Mouse (Mus musculus) lung, adult 18-20 months (tissue): Measurements from ENCODE around the gene Zfp629.

Experiments used
- DNase-seq, 2 experiments: peaks; one replicate each; pipeline ENCODE4 v3.0.0; 2022; ENCODE audit warnings: mixed read lengths in 2 of 2

Zfp629 gene

DNA sequence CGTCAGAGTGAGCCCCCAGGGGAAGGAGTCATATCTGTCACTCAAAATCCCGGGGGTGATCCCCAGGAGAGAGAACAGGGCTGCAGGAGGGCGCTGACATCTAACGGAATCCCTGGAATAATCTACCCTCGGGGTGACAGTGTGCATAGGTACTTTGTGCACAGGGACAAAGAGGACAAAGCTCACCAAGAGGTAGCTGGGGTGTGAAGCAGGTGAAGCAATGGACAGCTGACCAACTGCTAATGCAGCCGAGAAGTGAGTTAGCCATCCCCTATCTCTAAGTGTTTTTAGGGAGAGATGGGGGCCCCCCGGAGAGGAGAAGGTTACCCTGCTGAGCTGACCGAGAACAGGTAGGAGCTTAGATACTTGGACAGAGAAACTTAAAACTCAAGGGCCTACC lies 1.5 kb downstream of the Zfp629 start:
- no peak for DNase-seq

GRCm38 (mm10) chr7:127613501-127613900 lies 2.1 kb downstream of the Zfp629 start:
- no peak for DNase-seq

- DNase-seq: no peak
Measured at GRCm38 (mm10) chr7:127611561-127611960, 4.0 kb downstream of the Zfp629 start.

GRCm38 (mm10) chr7:127611011-127611410 lies 4.6 kb downstream of the Zfp629 start:
- no peak for DNase-seq

DNA sequence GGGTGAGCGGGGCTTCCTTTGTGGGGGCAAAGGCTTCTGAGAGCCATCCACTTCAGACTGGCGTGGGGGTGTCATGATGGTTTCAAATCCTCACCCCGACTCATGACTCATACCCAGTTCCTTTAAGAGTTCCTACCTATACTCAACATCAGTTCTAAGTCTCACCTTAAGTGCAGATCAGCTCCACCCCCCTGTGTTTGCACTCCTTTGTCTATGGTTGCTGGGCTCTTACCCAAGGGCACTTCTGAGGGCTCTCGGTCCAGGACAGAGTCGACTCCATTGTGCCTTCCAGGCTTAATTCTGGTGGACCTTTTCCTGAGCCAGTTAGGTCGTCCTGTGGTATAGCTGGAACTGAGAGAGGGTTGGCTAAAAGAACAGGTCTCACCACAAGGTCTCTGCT lies 8.4 kb downstream of the Zfp629 start:
- peak; percentile 81 to 88 for DNase-seq

DNA sequence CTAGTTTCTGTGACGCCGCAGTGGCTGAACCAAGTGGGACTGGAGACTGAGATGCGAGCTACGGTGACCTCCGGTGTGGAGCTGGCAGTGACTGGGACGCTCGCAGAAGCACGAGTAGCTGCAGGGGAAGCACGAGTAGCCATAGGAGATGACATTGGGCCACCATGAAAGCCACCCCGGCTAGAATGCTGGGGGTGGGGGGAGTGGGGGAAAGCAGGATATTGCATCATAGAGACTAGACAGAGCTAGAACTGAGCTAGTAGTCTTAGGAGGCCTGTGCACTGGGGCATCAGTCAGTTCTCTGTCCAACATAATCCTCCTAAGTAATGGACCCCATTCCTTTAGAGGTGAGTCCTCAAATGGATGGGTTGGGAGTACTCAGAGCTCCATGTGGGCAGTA lies 11.3 kb downstream of the Zfp629 start:
- no peak for DNase-seq

GRCm38 (mm10) chr7:127602903-127603302 lies 12.7 kb downstream of the Zfp629 start:
- DNase-seq: no peak

DNA sequence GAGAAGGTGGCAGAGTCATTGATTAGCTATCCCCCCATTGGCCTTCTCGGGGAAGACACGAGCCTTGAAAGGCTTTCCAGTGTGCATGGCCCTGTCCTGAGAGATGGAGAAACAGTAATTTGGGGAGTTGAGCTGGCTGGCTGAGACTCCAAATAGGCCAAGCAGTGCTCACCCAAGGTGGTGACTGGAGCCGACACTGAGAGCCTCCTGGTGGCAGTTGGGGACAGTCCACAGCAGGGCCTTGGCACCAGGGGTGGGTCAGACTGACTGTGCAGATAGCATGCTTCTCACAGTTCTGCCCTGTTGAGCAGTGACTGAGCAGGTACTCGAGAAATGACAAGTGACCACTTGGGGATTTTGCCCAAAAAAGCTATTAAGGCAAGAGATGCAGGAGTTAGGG lies 13.9 kb downstream of the Zfp629 start:
- DNase-seq: no peak

DNA sequence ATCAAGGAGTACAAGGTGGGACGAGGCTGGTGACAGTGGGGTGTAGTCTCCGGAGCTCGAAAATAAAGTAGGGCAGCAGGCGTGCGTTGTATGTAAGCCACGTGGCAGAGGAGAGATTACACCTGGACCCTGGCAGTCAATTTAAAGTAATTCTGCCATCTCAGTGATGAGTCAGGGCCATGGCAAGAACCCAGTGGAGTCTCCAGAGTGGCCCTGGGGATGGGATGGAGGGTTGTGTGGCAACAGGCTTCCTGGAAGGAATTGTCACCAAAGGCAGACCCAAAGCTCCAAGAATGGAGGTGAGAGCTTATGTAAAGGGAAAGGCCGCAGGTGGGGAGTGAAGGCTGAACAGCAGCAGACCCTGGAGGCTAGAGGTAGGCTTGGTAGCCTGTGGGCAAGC lies 15.0 kb downstream of the Zfp629 start:
- no peak for DNase-seq

- DNase-seq: no peak
Measured at GRCm38 (mm10) chr7:127596747-127597146, 18.9 kb downstream of the Zfp629 start.

GRCm38 (mm10) chr7:127592575-127592974 lies 23.0 kb downstream of the Zfp629 start:
- no peak for DNase-seq

DNA sequence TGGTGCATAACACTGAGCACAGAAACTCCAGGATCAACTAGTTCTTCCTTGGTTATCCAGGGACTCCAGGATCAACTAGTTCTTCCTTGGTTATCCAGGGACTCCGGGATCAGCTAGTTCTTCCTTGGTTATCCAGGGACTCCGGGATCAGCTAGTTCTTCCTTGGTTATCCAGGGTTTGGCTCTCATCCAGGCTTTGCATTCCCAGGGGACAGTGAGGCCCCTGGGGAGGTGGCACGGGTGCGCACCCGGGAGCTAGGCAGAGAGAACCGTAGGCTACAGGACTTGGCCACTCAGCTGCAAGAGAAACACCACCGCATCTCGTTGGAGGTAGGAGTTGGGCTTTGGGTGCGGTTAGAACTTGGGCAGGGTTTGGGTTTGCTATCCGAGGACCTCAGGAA lies 24.5 kb downstream of the Zfp629 start:
- no peak for DNase-seq

GRCm38 (mm10) chr7:127589637-127590036 lies 26.0 kb downstream of the Zfp629 start:
- DNase-seq: no peak

- no peak for DNase-seq
Measured at GRCm38 (mm10) chr7:127588901-127589300, 26.7 kb downstream of the Zfp629 start.

DNA sequence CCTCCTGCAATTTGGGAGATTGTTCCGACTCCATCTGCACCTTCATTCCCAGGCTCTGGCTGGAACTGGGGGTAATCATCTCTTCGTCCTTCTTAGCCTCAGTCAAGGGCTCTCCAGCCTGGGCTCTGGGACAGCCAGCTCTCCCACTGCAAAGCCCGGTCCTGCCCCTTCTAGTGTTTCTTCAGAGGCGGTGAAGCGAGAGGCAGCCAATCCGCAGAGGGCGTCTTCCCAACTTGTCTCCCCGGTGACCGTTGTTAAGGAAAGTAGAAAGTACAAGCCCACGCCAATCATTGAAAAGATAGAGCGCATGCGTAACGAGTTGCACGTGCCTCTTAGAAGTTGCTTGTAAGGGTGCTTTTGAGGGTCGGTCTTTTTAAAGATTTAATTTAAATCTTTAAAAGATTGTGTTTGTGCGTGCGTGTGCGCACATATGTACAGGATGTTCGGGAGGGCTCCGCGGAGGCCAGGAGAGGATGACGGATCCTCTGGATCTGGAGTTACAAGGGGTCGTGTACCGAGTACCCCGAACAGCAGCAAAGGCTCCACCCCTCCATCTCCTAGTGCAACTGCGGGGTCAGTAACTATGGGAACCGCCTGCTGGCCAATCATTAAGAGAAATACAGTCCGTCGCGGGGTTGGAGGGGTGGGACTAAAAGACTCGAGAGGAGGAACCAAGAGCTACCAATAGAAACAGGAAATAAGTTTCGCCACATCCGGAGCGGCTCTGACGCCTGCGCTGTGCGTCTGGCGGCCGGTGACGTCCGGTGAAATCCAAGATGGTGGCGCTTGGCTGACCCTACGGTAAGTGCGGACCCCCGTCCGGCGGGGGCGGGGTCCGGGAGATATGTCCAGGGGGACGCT lies 27.4 kb downstream of the Zfp629 start, which contains the start of the genes Ccdc189 and Rnf40:
Gene Ccdc189 (minus strand): TSS at position 585 of the 861 bp plus-strand sequence.
Gene Rnf40 (plus strand): TSS at position 757 of the 861 bp plus-strand sequence.
- DNase-seq: peak; percentile 97 to 98

DNA sequence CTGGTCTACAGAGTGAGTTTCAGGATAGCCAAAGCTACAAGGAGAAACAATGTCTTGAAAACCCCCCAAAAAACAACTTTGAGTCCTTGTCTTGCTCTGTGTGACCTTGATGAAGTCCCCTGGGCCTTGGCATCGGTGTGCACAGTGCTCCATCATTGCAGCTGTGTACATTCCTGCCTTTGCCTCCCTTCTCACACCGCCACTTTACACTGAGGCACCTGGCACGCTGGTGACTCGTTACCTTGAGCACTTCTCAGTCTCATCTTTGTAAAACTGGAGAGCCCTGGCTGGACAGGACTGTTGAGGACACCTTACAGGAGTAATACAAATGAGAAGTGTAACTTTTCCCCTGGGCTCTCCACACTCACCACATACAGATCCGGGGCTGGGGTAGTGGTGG lies 28.4 kb downstream of the Zfp629 start:
- DNase-seq: no peak

GRCm38 (mm10) chr7:127586149-127586548 lies 29.4 kb downstream of the Zfp629 start:
- DNase-seq: no peak

GRCm38 (mm10) chr7:127585031-127585430 lies 30.6 kb downstream of the Zfp629 start:
- DNase-seq: peak; percentile 50 to 72

DNA sequence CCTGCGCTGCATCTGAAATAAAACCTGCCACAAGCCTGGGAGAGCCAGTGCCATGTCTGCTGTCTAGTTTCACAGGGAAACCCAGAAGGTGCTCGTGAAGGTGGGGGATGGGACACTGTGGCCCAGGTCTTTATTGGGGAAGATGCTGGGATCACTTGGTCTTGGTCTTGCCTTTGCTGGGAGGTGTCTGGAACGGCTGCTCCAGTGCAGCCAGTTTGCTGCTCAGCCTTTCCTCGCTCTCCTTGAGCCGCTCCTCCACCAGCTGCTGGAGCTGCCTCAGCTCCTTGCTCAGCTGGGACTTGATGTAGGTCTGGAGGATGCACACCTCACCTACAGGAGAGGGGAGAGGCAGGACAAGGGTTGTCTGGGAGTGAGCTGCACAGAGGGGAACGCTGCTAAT lies 32.3 kb downstream of the Zfp629 start:
- DNase-seq: no peak

DNA sequence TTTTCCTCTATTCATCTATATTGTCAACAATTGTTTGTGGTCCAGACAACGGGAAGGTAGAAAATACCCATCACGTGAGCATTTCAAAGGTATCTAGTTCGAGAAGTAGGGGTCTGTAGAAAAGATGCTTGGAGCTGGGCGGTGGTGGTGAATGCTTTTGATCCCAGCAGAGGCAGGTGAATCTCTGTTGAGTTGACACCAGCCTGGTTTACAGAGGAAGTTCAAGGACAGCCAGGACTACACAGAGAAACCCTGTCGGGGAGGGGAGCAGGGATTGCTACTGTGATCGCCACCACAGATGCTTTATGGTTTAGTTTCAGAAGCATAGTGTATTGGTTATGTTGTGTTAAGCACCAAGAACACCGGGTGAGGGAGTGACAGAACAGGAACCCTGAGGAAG lies 41.5 kb downstream of the Zfp629 start:
- no peak for DNase-seq

GRCm38 (mm10) chr7:127573503-127574008 lies 42.0 kb downstream of the Zfp629 start:
- DNase-seq: peak in 1 of 2 experiments; percentile 10

DNA sequence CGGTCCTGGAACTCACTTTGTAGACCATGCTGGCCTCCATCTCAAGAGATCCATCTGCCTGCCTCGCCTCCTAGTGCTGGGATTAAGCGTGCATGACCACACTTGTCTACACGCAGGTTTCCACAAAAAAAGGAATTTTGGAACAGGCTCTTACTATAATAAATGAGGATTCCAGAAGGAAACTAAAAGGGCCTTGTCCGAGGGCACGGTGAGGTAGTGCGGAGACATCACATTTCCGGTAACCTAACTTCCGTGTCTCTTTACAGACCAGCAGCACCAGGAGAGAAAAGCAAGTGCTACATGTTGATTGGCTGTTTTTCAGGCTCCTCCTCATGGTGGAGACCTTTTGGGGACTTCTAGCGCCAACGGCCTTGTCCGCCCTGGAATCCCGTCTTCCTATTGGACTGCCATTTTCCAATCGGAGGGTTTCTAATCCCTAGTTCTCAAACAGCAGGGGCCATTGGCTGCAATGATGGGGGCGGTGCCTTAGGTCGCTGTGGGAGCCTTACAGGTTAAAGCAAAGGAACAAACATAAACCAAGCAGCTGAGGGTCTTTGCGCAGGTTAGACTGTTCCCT lies 42.6 kb downstream of the Zfp629 start, which contains the start of gene Phkg2:
Gene Phkg2 (plus strand): TSS at position 446 of the 577 bp plus-strand sequence.
- peak; percentile 95 to 97 for DNase-seq

GRCm38 (mm10) chr7:127564381-127565150 lies 51.0 kb downstream of the Zfp629 start:
- DNase-seq: peak in 1 of 2 experiments; percentile 63
